Mouse (Mus musculus) heart, postnatal 25 days (tissue): ENCODE results near the gene Tex29. TPM values are rescaled to one million over a fixed set of nuclear protein-coding genes. Genes with fewer than 3 reads are reported as not detected.

Experiments
- DNase-seq: peaks from one replicate; pipeline ENCODE4 v3.0.0; 2022; ENCODE audit warnings: low spot score
- intact Hi-C: fragments of 180-260 bp; cut with DNase I; formaldehyde crosslinking; loops from one replicate; pipeline ENCODE4 v1.15.1; 2025
- total RNA-seq, 2 experiments: library from RNA; stranded (reverse); gene quantifications; 2 replicates each; pipeline ENCODE4 v1.2.3; 2021

Tex29 gene
- total RNA-seq: under 1 TPM in 1 of 2 experiments, not detected in 1; 0.95 TPM

DNA sequence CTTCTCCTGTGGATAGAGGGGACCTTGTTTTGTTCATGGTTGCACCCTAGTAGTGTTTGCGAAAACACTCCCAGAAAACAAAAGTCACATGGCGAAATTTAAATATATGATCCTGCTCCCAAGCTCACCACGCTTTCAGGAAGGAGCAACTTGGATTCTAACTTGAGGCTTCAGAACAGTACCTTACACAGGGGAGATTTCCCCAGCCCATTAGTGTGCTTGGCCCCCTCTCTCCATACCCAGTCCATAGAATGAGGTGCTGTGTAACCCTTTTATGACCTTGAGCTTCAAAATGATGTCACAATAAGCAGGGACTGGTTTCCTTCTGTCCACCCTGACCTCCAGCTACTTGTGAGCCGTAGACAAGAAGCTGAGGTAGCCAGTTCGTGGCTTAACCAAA lies at the start of gene Tex29:
Gene Tex29, plus strand, starts transcription at position 301 of the 400 bp plus-strand sequence.
- no peak for DNase-seq
- intact Hi-C loops: no loop called here

DNA sequence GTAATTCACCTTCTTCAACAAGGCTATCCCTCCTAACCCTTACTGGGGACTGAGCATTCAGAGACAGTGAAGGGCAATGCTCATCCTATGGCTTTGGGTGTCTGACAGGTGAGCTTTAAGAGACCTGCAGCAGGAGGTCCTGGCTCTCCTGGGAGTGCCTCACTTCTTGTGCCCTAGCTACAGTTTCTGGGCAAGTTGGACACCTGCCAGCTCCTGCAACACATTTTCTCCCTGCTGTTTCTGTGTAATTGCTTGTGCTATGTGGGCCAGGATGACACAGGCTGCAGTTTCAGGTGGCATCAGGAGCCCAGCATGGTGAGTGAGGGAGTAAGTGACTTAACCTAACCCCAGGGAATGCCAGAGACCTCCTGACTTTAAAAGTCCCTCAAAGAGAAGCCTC lies 45.3 kb upstream of the Tex29 start:
- intact Hi-C loops: no loop called here

DNA sequence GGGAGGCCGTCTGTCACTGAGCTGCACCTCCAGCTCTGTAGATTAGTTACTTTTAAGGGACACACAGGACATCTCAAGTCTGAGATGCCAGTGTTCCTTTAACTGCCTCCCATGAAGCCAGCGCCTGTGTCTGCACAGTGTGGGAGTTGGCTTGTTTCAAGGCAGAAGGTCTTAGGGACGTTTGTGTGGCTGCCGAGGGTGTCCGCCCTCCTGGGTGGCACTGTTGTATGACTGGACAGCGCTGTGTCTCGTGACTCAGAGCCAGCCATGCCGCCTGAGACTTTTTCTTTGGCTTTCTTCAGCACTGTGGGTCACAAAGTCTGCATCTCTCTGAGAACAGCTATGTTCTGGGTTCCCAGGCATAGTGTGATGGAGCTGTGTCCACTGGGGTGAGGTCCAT lies 43.1 kb upstream of the Tex29 start:
- no peak for DNase-seq
- intact Hi-C loops: no loop called here

More for the DNA sequence above, 45.3 kb upstream of the Tex29 start:
- no peak for DNase-seq

DNA sequence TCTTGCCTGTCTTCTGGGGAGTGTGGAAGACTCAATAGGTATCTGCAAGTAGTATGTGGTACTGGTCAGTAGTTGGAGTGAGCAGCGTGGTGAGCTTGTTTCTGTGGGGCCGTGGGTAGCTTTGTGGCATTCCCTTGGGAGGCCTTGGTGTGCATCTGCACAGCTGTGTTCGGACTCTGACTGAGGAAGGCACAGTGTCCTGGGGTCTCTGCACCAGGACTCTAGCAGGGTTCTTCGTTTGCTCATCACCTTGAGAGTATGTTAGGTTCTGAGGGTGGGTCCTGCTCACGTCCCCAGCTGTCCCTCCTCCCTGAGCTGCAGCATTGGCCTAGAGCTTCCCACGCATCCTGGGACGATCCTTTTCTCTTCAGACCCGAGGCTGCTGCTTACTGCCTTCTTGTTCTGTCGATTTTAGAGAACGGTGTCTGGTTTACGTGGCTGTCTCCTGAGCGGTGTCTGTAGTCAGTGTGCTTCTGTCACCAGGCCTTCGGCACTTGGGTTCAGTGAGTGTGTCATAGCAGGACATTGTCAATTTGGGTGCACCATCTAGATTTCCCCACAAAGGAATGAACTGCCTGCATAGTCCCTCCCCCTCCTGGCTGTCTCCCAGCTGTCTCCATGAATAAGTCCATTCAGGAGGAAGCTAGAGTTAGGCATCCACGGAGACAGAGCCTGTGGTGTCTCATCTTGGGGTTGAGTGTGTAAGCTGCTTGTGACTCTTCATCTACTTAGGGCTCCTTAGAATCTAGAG lies 42.4 kb upstream of the Tex29 start:
- no peak for DNase-seq
- intact Hi-C loops: no loop called here

DNA sequence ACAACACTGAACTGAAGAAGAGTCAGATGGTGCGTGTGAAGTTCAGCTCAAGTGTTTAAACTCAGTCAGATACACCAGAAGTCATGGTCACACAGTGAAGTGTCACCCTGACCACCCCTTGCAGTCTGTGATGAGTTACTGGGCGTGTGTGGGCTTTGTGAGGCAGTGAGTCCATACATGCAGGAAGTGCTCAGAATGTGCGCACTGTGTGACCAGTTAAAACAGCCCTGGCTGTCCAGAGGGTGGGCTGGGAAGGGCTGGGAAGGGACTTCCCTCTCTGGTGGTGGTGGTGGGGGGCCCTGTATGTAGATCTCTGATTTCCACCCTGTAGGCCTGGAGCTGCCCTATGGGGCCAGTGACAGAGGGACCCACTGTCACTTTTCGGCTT lies 41.8 kb upstream of the Tex29 start:
- no peak for DNase-seq

DNA sequence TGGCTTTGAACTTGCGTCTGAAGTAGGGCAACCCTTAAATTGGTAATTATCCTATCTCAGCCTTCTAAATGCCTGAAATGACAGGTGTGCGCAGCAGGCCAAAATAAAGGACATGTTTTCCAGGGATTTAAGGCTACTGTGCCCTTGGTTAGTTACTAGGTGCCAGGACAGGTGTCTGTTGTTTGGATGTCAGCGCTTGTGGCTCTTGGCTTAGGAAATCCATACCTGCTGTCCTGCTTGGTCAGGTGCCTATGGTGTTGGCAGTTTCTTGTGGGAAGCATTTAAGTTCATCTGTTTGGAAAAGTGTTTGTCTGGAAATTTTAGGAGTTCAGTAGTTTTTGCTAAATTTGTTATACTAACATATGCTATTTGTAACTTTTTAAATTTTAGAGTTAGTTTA lies 41.2 kb upstream of the Tex29 start:
- intact Hi-C loops: no loop called here
- no peak for DNase-seq

More for the DNA sequence above, 41.8 kb upstream of the Tex29 start:
- intact Hi-C loops: no loop called here

DNA sequence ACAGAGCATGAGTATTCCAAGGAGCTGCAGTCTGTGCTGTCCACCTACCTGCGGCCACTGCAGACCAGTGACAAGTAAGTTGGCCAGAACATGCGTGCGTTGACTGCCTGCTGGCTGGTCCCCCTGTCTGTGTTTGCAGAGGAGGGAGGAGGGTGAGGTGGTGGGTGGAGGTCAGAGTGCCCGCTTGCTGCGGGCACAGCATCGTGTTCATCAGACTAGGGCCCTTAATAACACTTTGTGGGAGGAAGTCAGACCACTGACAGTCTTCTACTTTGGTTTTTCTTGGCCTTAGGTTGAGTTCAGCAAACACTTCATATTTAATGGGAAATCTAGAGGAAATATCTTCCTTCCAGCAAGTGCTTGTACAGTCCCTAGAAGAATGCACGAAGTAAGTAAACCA lies 39.8 kb upstream of the Tex29 start:
- intact Hi-C loops: no loop called here
- no peak for DNase-seq

DNA sequence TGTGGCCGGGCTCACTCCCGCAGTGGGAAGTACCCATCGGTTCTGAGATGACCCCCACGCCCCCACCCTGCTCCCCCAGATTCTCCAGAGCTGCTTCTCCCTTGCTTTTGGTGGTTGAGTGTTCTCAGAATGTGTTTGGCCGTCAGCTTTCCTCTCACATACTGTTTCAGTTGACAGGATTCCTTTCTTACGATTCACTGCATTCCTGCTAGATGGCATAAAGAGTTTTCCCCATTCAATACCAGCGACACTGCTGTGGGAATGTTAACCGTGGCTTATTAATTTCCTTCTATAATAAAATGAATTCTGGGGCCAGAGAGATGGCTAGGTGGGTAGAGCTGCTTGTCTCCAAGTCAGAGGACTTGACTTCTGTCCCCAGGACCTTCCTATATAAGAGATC lies 38.7 kb upstream of the Tex29 start:
- DNase-seq: no peak
- intact Hi-C loops: no loop called here

DNA sequence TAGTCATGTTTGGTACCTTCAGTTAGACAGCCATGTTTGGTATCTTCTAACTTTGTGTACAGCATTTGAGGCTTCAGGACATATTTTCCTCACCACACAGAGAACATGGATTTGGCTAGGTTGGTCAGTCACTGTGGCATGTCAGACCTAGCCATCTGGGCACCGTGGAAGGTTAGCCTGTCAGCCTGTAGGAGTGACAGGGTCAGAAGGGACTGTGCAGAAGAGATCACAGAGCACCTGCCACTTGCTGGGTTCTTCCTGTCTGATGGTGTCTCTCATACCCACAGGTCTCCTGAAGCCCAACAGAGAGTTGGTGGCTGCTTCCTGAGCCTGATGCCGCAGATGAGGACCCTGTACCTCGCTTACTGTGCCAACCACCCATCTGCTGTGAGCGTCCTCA lies 35.4 kb upstream of the Tex29 start:
- intact Hi-C loops: no loop called here

DNA sequence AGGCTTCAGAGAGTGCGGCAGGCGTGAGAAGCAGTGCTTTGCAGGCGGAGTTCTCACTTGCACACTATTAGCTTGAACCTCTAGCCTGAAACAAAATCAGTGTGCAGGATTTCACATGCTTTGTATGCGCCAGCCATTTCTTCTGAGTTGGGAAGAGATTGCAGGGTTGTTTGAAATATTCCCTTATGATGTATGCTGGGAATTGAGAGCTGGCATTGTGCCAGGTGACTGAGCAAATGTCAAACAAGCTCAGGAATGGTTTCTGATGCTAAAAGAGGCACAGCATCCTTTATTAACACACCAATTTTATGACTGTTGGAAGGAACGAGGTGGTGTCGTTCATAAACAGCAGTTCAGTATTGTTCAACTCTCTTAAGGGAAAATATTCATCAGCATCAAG lies 34.0 kb upstream of the Tex29 start:
- intact Hi-C loops: no loop called here
- DNase-seq: no peak

More for the DNA sequence above, 35.4 kb upstream of the Tex29 start:
- DNase-seq: no peak

DNA sequence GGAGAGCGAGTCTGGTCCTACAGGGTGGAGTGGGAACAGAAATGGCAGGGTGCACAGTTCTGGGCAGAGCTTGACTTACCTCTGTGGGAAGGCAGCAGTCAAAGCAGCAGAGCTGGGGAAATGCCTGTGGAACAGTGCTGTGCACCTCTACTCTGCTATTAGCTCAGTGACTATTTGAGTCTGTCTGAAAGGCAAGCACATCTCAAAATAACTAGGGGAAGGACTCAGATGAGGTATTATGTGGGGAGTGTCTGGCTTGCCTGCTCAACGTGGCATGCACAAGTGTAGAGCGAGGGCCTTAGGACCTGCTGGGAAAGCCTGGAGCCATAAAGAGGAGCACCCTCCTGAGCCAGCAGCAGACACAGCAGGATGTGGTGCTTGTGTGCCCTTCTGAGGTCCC lies 32.9 kb upstream of the Tex29 start:
- intact Hi-C loops: no loop called here
- no peak for DNase-seq

DNA sequence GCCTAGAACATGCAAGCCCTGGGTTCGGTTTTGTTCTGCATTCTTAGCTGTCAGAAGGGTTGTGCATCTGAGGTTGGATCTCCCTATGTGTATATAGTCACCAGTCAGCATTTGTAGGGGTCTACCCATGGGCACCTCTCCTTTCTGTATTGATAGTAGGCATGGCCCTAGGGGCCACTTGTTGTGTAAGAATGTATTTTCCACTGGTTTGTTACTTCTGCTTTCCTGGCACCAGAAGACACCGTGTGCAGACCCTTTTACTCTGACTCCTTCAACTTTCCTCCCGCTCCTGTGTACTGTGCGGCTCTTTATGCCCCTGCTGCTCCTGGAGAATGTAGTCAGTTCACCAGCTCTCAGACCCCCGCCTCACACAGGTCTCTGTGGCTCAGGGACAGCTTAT lies 32.2 kb upstream of the Tex29 start:
- intact Hi-C loops: no loop called here
- DNase-seq: no peak

DNA sequence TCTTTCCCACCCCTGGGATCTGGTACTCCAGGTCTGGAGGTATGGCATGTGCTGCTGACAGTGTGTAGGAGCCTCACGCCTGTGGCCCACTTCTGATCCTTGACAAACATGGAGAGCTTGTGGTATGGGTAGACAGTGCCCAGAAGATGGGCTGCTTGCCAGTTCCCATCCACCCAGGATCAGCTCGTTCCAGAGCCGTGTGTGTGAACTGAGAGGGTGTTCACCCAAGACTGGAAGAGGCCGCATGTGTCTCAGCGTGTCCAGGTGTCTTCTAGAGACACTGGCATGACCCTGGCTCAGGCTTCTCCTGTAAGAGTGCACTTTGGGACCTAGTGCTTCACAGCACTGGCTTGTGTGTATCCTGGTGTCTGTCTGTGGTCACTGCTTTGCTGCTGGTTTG lies 29.8 kb upstream of the Tex29 start:
- intact Hi-C loops: no loop called here
- DNase-seq: no peak

DNA sequence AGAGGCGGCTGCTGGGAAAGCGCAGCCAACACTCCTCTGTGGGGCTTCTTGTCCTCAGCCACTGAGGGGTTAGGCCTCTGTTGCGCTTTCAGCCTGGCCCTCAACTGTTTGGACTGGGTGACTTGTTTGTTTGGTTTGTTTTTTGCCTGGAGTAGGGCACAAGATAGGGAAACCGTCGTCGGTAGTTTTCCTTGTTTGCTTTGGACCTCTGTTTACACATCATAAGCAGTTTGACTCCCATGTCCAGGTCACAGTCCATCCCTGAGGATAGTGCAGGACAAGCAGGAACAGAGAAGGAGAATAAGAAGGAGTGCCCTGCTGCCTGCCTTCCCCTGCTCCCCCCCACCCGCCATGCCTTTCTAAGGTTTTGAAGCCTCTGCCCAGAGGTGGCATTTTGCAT lies 26.5 kb upstream of the Tex29 start:
- intact Hi-C loops: no loop called here

DNA sequence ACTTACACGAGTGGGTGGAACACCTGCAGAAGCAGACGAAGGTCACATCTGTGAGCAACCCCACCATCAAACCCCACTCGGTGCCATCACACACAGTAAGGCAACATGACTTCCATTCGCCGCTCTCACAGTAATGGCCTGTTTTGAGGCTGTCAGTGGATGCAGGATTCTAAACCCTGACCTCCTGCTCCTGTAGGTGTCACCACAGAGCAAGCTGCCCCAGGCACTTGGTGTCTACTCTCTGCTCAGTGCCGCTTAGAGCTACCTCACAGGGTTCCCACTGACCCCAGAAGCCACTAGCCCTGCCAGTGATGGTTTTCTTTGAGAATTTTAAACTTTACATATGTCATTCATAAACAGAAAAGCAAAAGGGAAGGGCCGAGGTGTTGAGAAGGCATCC lies 25.1 kb upstream of the Tex29 start:
- intact Hi-C loops: loop anchor here (5.0 kb wide), 1 partner anchor 107 kb away; no protein-coding TSS in a partner anchor
- DNase-seq: no peak

More for the DNA sequence above, 26.5 kb upstream of the Tex29 start:
- DNase-seq: no peak

DNA sequence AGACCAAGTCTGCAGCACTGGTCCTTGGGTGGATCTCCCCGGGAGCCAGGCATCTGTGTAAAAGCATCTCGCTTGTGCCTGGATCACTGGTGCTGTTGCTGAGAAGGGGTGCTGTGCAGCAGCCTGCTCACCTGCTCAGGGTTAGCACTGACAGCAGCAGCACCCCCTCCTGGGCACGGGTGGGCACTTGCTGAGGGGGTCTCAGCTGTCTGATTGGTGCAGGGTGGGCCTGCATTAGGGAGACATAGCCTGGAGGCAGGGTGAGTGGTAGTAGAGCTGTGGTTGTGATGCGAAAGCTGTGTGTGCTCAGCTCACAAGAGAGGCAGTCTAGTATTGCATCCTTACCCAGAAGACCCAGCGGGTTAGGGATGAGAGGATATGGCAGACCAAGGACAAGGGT lies 20.1 kb upstream of the Tex29 start:
- DNase-seq: no peak
- intact Hi-C loops: no loop called here

DNA sequence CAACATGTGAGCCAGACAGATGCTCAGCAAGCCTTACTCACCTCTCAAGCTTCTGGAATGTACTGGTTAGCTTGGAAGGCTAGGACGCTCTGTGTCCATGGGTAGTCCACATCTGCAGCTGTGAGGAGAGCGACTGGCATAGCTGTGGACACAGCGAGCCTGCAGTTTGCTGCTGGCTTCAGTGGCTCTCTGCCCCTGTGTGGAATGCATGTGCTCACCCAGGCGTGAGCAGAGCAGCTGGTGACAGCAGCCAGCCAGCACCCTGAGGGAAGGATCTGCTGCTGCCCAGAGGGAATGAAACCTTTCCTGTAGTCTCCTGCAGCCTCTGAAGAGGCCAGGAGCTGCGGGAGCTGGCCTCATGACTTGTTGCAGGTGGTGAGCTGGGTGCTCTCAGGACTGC lies 19.7 kb upstream of the Tex29 start:
- no peak for DNase-seq
- intact Hi-C loops: no loop called here

DNA sequence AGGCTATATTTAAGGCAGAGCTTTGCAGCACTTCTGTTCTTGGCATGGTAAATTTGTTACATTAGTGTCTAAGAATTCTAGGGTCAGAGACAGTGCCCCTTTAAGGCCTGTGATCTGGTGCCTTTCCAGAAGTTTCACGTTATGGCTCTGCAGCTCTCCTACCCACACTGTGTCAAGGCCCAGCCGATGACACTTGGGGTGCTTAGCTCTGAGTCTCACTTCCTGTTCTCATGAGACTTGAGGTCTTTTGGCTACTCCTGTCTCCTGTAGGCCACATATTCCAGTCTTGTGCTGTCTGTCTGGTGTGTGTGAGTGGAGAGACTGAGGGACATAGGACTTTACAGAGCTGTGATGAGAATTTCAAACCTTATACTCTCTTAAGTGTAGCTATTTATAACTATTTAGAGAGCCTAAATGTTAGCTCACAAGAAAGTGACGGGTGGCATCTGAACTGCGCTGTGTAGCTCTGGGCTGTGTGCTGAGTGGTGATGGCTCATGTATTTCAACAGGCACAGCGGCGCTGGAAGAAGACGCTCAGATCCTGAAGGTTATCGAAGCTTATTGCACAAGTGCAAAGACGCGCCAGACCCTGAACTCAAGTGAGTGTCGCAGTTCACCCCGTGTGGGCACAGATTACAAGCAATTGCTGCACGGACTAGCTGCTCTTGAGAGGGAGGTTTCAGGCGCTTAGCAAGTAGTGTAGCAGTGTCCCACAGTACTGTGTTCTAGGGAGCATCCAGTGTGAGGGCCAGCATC lies 18.6 kb upstream of the Tex29 start:
- intact Hi-C loops: no loop called here
- no peak for DNase-seq

DNA sequence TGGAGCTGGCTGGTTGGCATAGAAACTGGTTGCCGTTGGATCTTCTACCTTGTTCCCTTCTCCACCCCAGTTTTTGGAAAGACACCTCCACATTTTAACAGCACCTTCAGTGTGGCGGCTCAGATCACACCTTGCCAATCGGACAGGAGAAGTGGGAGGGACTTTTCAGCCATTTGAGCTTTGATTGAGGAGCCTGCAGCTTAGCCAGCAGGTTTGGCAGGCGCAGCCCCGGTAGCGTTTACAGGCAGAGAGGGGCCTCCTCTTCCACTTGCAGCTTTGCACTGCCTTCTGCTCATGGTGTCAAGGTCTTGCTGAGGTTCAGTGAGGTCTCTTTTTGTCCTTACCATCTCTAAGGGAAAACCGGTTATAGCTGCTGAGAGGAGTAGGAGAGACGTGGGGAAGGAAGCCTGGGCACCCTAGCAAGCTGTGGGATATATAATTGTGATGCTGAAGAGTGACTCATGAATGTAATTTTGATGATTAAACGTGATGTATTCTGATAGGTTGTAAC lies 17.7 kb upstream of the Tex29 start:
- intact Hi-C loops: no loop called here
- DNase-seq: no peak

DNA sequence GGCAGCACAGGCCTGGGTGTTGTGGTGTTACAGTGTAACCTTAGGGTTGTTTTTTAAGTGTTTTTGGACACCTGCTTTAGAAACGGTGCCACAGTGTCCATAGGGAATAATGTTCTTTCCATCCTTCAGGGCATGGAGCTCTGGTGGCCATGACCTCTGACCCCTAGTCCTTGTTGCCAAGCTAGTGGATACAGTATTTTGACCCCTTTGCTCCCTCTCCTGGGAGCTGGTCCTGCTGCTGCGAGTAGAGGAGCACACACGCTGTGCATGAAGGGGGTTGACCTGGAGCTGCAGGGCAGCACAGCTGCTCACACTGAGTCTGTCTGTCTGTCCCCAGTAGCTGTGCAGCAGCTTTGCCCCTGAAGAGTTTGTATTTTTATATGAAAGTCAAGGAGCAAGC lies 14.5 kb upstream of the Tex29 start:
- intact Hi-C loops: no loop called here

DNA sequence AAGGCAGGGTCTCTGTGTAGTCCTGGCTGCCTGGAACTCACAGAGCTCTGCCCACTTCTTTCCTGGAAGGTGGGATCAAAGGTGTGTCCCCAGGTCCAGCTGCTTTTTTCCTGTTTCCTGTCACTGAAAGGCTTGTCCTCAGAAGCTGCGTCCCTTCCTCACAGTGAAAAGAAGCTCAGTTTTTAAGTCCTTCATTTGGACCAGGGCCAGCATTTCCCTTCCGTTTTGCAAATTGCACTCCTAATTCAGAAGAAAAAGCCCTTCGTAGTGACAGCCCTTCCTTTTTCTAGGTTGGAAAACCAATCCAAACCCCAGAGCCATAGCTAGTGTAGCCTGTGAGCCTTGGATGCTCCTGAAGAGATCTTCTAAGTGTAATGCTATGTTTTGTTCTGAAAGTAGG lies 13.0 kb upstream of the Tex29 start:
- intact Hi-C loops: no loop called here
- no peak for DNase-seq

More for the DNA sequence above, 14.5 kb upstream of the Tex29 start:
- DNase-seq: no peak
